Mouse (Mus musculus): ENCODE measurements around the gene Arpc2. TPM values are rescaled to one million over a fixed set of nuclear protein-coding genes. Genes with fewer than 3 reads are reported as not detected.
"Not testable (repeated sequence)": the region's sequence is repeated elsewhere in the genome, so short reads cannot be mapped to it uniquely, and the experiment has no call there.

Gene Arpc2
- polyA plus RNA-seq, 1 experiment from 2014 or later, result 387 TPM

DNA sequence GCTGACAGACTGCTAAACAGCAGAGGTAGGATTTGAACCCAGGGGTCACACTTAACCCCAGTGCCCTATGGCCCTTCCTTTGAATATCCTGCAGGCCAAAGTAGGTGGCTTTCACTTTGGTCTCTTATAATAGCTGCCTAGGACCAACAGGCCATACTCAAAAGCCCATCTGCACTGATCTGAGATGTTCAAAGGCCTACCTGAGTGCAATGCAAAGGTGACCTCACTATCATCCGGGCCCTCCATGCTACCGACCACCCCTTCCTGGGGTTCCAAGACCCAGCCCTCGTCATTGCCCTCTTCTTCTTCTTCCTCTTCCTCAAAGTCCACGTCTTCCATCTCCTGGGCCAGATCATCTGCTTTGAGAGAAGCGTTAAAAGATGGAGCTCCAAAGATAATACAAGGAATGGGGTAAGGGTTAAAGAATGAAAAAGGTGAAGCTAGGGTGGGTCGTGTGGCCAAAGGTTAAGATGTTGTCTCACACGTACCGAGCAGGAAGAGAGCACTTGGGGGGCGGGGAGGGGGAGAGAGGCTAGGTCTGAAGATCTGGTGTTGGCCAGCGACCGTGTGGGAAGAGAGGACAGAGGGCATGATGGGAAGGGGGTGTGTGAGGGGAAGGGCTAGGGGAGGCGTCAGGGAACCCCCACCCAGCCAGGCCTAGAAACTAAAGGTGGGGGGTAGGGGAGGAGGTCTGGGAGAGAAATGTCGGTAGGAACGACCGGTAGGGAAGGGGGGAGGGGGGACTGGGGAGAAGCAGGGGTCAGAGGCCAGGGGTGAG, 48.0 kb downstream of the Arpc2 start:
- 12% methylated on average over 15 of the region's 15 CpGs for WGBS (ENCODE audit: insufficient replicate concordance)

DNA sequence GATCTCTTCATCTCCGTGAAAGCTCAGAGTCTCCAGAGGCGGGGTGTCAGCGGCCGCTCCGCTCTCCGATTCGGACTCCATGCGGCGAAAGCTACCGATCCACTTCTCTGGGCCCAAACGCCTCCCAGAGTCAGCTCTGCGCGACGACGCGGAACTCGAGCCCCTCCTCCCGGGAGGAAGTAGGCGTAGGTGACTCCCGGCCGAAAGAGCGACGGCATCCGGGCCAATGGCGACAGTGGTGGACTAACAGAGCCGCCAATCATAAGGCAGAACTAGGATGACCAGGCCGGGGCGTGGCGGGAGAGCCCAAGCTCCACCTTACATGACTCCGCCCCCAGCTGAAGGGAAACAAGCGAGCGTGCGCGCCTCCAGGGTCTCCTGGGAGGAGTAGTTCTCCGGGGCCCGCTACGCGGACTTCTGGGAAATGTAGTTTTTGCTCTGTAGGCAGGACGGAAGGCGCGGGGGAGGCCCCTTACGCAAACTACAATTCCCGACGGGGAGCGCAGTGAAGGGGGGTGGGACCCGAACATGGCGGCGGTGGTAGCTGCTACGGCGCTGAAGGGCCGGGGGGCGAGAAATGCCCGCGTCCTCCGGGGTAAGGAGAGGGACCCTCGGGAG, 48.8 kb downstream of the Arpc2 start, which contains the start of the genes Aamp and Pnkd:
Aamp (minus strand) TSS at position 196 of the 618 bp plus-strand sequence.
Pnkd (plus strand) TSS at position 388 of the 618 bp plus-strand sequence.
- peaks cover 19% of the 10 kb centered on the region for H3K36me3 ChIP-seq (ENCODE audit: control insufficient read depth, insufficient read depth, low read length)
- peak within 1 kb of the TSS; percentile 84 for H3K9ac ChIP-seq (ENCODE audit: low read depth, low read length)
- peaks cover 23% of the 10 kb centered on the region for H3K4me1 ChIP-seq (ENCODE audit: control insufficient read depth, insufficient read depth, low read length)
- H3K9me3 ChIP-seq (replicated peaks; ENCODE audit: control insufficient read depth, low read length), result no peaks in the 10 kb centered on the region
- WGBS (ENCODE audit: insufficient replicate concordance), result under 1% methylated on average over 56 of the region's 56 CpGs
- H3K4me3 ChIP-seq (ENCODE audit: low read depth, low read length), result peak within 1 kb of the TSS; percentile 86
- peak within 1 kb of the TSS; percentile 86 for H3K4me2 ChIP-seq
- H3K27ac ChIP-seq (ENCODE audit: low read depth, low read length), result peak within 1 kb of the TSS; percentile 66
- no peaks in the 10 kb centered on the region for H3K27me3 ChIP-seq (ENCODE audit: control insufficient read depth, insufficient read depth, low read length)
- peak; percentile 96 for ATAC-seq (replicated peaks; ENCODE audit: insufficient number of reproducible peaks, low FRiP score, low TSS enrichment)

More for the DNA sequence above, 48.0 kb downstream of the Arpc2 start:
- H3K4me3 ChIP-seq (ENCODE audit: low read depth, low read length), result peak overlapping the region; percentile 86
- peak overlapping the region; percentile 86 for H3K4me2 ChIP-seq
- H3K9me3 ChIP-seq (replicated peaks; ENCODE audit: control insufficient read depth, low read length), result no peaks in the 10 kb centered on the region
- peak; percentile 47 for ATAC-seq (replicated peaks; ENCODE audit: insufficient number of reproducible peaks, low FRiP score, low TSS enrichment)
- H3K27ac ChIP-seq (ENCODE audit: low read depth, low read length), result peak overlapping the region; percentile 66
- no peaks in the 10 kb centered on the region for H3K27me3 ChIP-seq (ENCODE audit: control insufficient read depth, insufficient read depth, low read length)
- H3K9ac ChIP-seq (ENCODE audit: low read depth, low read length), result peak overlapping the region; percentile 84
- H3K4me1 ChIP-seq (ENCODE audit: control insufficient read depth, insufficient read depth, low read length), result peaks cover 15% of the 10 kb centered on the region
- peaks cover 24% of the 10 kb centered on the region for H3K36me3 ChIP-seq (ENCODE audit: control insufficient read depth, insufficient read depth, low read length)

DNA sequence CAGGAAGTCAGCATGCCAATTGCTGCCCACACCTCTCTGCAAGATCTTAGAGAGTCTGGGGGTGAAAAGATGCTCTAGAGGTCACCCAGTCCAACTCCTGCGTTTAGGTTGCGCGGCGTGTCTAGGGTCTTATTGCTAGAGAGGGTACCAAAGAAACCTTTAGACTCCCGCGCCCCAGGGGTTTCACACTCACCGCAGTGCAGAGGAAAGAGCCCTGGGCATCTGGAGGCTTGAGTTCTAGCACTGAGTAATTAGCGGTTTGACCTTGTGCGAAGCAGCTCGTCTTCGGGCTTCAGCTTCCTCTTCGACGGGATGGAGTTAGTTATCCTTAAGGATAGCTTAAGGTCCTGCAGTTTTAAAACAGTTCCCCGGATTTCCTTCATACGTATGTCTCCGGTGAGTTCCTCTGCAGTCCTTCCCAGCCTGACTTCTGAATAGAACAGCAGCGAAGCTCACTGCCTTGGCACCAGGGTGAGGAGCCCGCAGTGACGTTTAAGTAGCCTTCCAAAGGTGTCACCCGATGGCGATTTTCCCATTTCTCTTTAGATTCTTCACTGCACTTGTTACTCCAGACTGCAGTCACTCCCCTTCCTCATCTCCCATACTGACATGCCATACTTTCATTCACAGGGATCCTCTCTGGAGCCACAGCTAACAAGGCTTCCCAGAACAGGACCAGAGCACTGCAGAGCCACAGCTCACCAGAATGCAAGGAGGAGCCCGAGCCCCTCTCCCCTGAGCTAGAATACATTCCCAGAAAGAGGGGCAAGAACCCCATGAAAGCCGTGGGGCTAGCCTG, 49.5 kb downstream of the Arpc2 start:
- 4% methylated on average over 23 of the region's 23 CpGs for WGBS (ENCODE audit: insufficient replicate concordance)
- H3K27ac ChIP-seq (ENCODE audit: low read depth, low read length), result no peak overlapping the region
- peak overlapping the region; percentile 68 for H3K4me2 ChIP-seq
- no peak for ATAC-seq (replicated peaks; ENCODE audit: insufficient number of reproducible peaks, low FRiP score, low TSS enrichment)
- H3K4me3 ChIP-seq (ENCODE audit: low read depth, low read length), result peak overlapping the region; percentile 76
- H3K4me1 ChIP-seq (ENCODE audit: control insufficient read depth, insufficient read depth, low read length), result peaks cover 30% of the 10 kb centered on the region
- H3K9me3 ChIP-seq (replicated peaks; ENCODE audit: control insufficient read depth, low read length), result no peaks in the 10 kb centered on the region
- peaks cover 13% of the 10 kb centered on the region for H3K36me3 ChIP-seq (ENCODE audit: control insufficient read depth, insufficient read depth, low read length)
- no peaks in the 10 kb centered on the region for H3K27me3 ChIP-seq (ENCODE audit: control insufficient read depth, insufficient read depth, low read length)
- H3K9ac ChIP-seq (ENCODE audit: low read depth, low read length), result peak overlapping the region; percentile 82

DNA sequence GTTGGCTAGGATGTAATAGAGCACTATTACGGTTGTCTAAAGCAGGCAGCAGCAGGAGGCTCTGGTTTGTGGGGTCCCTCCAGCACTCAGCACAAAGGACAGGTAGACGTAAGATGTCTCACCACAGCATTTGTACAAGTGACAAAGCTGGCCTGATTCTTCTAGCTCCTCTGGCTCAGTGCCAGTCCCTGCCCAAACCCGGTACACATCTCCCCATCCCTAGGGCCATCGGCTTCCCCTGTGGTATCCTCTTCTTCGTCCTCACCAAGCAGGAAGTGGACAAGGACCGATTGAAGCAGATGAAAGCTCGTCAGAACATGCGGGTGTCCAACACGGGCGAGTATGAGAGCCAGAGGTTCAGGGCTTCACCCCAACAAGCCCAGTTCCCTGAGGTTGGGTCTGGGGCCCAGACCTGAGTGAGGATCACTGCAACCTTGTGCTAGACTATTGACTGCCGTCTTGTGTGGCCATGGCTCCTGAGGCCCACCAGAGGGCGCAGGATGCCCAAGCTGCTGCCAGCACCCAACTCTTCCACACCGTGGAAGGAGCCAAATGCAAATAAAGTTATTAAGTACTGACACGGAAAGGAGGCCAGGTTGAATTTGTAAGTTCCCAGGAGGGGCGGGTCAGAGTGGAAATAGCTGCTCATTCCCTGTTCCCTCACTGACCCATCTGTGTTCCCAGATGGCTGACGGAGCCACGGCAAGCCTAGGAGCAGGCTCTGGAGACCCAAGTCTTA, 51.2 kb downstream of the Arpc2 start:
- not testable (repeated sequence) for H3K9me3 ChIP-seq (replicated peaks; ENCODE audit: control insufficient read depth, low read length); H3K4me2 ChIP-seq; H3K4me3 ChIP-seq (ENCODE audit: low read depth, low read length); H3K27me3 ChIP-seq (ENCODE audit: control insufficient read depth, insufficient read depth, low read length); ATAC-seq (replicated peaks; ENCODE audit: insufficient number of reproducible peaks, low FRiP score, low TSS enrichment); H3K9ac ChIP-seq (ENCODE audit: low read depth, low read length); H3K27ac ChIP-seq (ENCODE audit: low read depth, low read length); H3K36me3 ChIP-seq (ENCODE audit: control insufficient read depth, insufficient read depth, low read length)
- WGBS (ENCODE audit: insufficient replicate concordance), result 59% methylated on average over 15 of the region's 17 CpGs
- H3K4me1 ChIP-seq (ENCODE audit: control insufficient read depth, insufficient read depth, low read length), result peaks cover 41% of the 10 kb centered on the region

DNA sequence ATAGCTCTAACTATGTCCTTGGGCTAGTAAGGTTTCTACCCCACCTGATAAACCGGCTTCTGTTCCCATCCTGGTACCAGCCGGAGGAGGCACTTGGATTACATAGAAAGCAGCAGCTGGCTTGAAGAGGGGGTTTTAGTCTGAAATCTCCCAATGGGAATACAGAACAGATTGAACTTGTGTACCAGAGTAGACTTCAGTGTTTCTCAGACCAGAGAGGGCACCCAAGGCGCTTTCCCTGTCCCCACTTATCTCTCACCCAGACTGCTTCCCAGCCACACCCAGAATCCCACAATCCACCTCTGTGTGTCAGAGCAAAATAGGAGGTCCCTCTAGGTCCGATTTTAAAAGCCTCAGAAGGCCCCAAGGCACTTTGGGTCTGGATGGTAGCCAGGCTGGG, 52.4 kb downstream of the Arpc2 start:
- no peak overlapping the region for H3K9ac ChIP-seq (ENCODE audit: low read depth, low read length)
- H3K27me3 ChIP-seq (ENCODE audit: control insufficient read depth, insufficient read depth, low read length), result no peaks in the 10 kb centered on the region
- H3K9me3 ChIP-seq (replicated peaks; ENCODE audit: control insufficient read depth, low read length), result no peaks in the 10 kb centered on the region
- WGBS (ENCODE audit: insufficient replicate concordance), result 71% methylated on average over 4 of the region's 4 CpGs
- H3K36me3 ChIP-seq (ENCODE audit: control insufficient read depth, insufficient read depth, low read length), result peaks cover 11% of the 10 kb centered on the region
- H3K27ac ChIP-seq (ENCODE audit: low read depth, low read length), result no peak overlapping the region; the same call in 1 of the 2 replicates
- H3K4me1 ChIP-seq (ENCODE audit: control insufficient read depth, insufficient read depth, low read length), result peaks cover 42% of the 10 kb centered on the region
- no peak overlapping the region for H3K4me2 ChIP-seq
- H3K4me3 ChIP-seq (ENCODE audit: low read depth, low read length), result no peak overlapping the region
- no peak for ATAC-seq (replicated peaks; ENCODE audit: insufficient number of reproducible peaks, low FRiP score, low TSS enrichment)

DNA sequence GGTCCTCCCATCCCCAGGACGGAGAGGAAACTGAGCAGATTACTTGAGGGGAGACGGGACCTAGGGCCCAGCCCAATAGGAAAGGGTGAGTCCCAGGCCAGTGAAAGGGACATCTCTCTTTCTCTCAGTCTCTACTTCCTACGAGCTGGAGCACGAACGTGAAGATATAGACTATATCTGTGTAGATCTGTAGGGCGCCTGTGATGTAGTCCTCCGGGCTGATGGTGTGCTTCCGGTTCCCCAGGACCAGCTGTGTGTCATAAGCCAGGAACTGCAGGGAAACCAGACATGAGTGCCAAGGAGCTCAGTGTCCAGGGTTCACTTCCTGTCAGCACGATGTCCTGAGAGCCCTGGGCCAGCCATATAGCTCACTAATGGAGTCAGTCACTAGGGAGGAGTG, 53.4 kb downstream of the Arpc2 start:
- no peak overlapping the region for H3K4me2 ChIP-seq
- H3K27ac ChIP-seq (ENCODE audit: low read depth, low read length), result peak overlapping the region; percentile 22
- peaks cover 14% of the 10 kb centered on the region for H3K36me3 ChIP-seq (ENCODE audit: control insufficient read depth, insufficient read depth, low read length)
- H3K9ac ChIP-seq (ENCODE audit: low read depth, low read length), result no peak overlapping the region
- no peaks in the 10 kb centered on the region for H3K9me3 ChIP-seq (replicated peaks; ENCODE audit: control insufficient read depth, low read length)
- 81% methylated on average over 9 of the region's 9 CpGs for WGBS (ENCODE audit: insufficient replicate concordance)
- peaks cover 46% of the 10 kb centered on the region for H3K4me1 ChIP-seq (ENCODE audit: control insufficient read depth, insufficient read depth, low read length)
- H3K4me3 ChIP-seq (ENCODE audit: low read depth, low read length), result no peak overlapping the region
- no peak for ATAC-seq (replicated peaks; ENCODE audit: insufficient number of reproducible peaks, low FRiP score, low TSS enrichment)
- H3K27me3 ChIP-seq (ENCODE audit: control insufficient read depth, insufficient read depth, low read length), result no peaks in the 10 kb centered on the region

DNA sequence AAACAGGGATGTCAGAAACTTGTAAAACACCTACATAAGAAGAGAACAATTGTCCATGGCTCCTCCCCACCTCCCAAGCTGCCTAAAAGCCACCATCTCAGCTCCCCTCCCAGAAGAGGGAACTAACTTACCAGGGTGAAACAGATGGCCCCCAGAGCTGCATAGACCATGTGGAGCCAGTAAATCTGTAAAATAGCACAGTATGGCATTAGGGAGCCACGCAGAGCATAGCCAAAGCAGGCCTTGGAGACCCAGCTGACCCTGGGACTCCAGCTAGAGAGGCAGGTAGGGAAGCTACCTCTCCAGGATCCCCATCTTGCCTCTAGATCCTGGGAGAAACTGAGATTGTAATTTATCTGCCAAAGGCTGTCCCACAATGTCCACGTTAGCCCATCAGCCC, 53.9 kb downstream of the Arpc2 start:
- Histone ChIP-seq H3K36me3 (ENCODE audit: control insufficient read depth, insufficient read depth, low read length) (peaks cover 14% of the 10 kb centered on the region), H3K9me3 (replicated peaks; ENCODE audit: control insufficient read depth, low read length) (no peaks in the 10 kb centered on the region), H3K4me1 (ENCODE audit: control insufficient read depth, insufficient read depth, low read length) (peaks cover 50% of the 10 kb centered on the region), H3K9ac (ENCODE audit: low read depth, low read length) (no peak overlapping the region), H3K27me3 (ENCODE audit: control insufficient read depth, insufficient read depth, low read length) (no peaks in the 10 kb centered on the region), H3K4me2 (no peak overlapping the region), H3K4me3 (ENCODE audit: low read depth, low read length) (no peak overlapping the region), H3K27ac (ENCODE audit: low read depth, low read length) (peak overlapping the region; percentile 22)
- no peak for ATAC-seq (replicated peaks; ENCODE audit: insufficient number of reproducible peaks, low FRiP score, low TSS enrichment)
- 59% methylated on average over 2 of the region's 2 CpGs for WGBS (ENCODE audit: insufficient replicate concordance)

DNA sequence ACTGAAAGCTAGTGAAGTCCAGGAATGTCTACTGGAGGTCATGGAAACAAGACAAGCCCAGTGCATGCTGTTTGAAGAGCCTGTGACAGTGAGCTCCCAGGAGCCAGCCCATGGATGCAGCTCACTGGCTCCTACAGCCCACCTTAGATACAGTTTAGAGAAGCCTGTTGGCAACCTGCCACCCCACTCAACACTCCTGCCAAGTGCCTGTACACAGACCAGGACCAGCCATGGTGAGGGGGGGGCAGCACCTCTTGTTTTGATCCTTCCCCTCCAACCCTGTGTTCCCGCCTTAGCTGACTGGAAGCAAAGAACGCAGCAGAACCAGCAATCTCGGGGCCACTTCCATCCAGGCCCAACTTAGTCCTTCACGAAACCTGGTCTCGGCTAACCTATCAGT, 54.3 kb downstream of the Arpc2 start:
- H3K27ac ChIP-seq (ENCODE audit: low read depth, low read length), result peak overlapping the region; percentile 22
- peak; percentile 50 for ATAC-seq (replicated peaks; ENCODE audit: insufficient number of reproducible peaks, low FRiP score, low TSS enrichment)

More for the DNA sequence above, 54.3 kb downstream of the Arpc2 start:
- WGBS (ENCODE audit: insufficient replicate concordance), result 66% methylated on average over 5 of the region's 5 CpGs
- no peaks in the 10 kb centered on the region for H3K27me3 ChIP-seq (ENCODE audit: control insufficient read depth, insufficient read depth, low read length)
- peaks cover 54% of the 10 kb centered on the region for H3K4me1 ChIP-seq (ENCODE audit: control insufficient read depth, insufficient read depth, low read length)
- H3K36me3 ChIP-seq (ENCODE audit: control insufficient read depth, insufficient read depth, low read length), result peaks cover 14% of the 10 kb centered on the region
- no peak overlapping the region for H3K9ac ChIP-seq (ENCODE audit: low read depth, low read length)
- no peaks in the 10 kb centered on the region for H3K9me3 ChIP-seq (replicated peaks; ENCODE audit: control insufficient read depth, low read length)
- H3K4me2 ChIP-seq, result no peak overlapping the region
- H3K4me3 ChIP-seq (ENCODE audit: low read depth, low read length), result no peak overlapping the region
